Mouse (Mus musculus) urinary bladder, adult 2 months (tissue): ENCODE measurements around the gene Chgb. TPM values are rescaled to one million over a fixed set of nuclear protein-coding genes. Genes with fewer than 3 reads are reported as not detected.

Experiments
- polyA plus RNA-seq: library from polyadenylated mRNA; depleted of rRNA; stranded (reverse); fragments of >200 nt; gene quantifications from 2 replicates; pipeline ENCODE4 v1.2.3, GENCODE M21; 2012; rRNA removed

Gene Chgb
- polyA plus RNA-seq, 1 experiment: 0.19 TPM

Other genes starting within 250 kb of the Chgb start
- gene Gpcpd1, start 193.5 kb upstream of the Chgb start, polyA plus RNA-seq: 24.2 and 25.6 TPM in 2 replicates
- 14.2 and 14.4 TPM in 2 replicates for gene Shld1, start 94.3 kb upstream of the Chgb start, polyA plus RNA-seq
- 15.8 and 16.3 TPM in 2 replicates for gene Trmt6, start 34.8 kb downstream of the Chgb start, polyA plus RNA-seq
- 2.7 and 2.8 TPM in 2 replicates for gene Mcm8, start 34.9 kb downstream of the Chgb start, polyA plus RNA-seq
- 21.6 and 24.2 TPM in 2 replicates for gene Crls1, start 65.4 kb downstream of the Chgb start, polyA plus RNA-seq
- 3.0 and 4.8 TPM in 2 replicates for gene Lrrn4, start 99.6 kb downstream of the Chgb start, polyA plus RNA-seq
- 8.3 and 9.1 TPM in 2 replicates for gene Fermt1, start 164.6 kb downstream of the Chgb start, polyA plus RNA-seq